Mouse (Mus musculus) brain, embryonic 14.5 days (tissue): ENCODE data around the gene Exoc4.

ENCODE experiments used
- CTCF ChIP-seq: fragments of 200-500 bp; IDR thresholded peaks from 2 replicates; pipeline ENCODE4 v1.5.1; 2012; ENCODE audit warnings: inconsistent platforms, mild to moderate bottlenecking, moderate library complexity, borderline replicate concordance; ENCODE audit not compliant: insufficient read depth, insufficient read length; ENCODE audit errors: extremely low read depth
- POLR2A ChIP-seq: fragments of 200-500 bp; IDR thresholded peaks from 2 replicates; pipeline ENCODE4 v1.6.1; 2012; ENCODE audit warnings: mild to moderate bottlenecking, inconsistent platforms, borderline replicate concordance; ENCODE audit not compliant: poor library complexity, insufficient read depth, insufficient read length, severe bottlenecking; ENCODE audit errors: extremely low read depth

GRCm38 (mm10) chr6:33923571-33923970 lies 674.7 kb downstream of the Exoc4 start:
- TF ChIP-seq POLR2A (no peak), CTCF (no peak)
